In genomic region chr4:119779561-119780400, GRCm38 (mm10) we compare ENCODE assay signal across 10 mouse cellular contexts. TPM values are rescaled to one million over a fixed set of nuclear protein-coding genes. Genes with fewer than 3 reads are reported as not detected.
A peak's percentile ranks its signal among the peaks of the same experiment; 100 is the strongest.
DNase-seq lines count a peak whose midpoint lies in the region; ATAC-seq and TF ChIP-seq lines count a peak whose summit lies in the region.
"Had no signal": no experiment of that assay in that cellular context is flagged by ENCODE, and none has a peak within 500 bp of the region (broad histone marks: within the 10 kb centered on the region; RNA-seq: fewer than 3 reads in every experiment).

No protein-coding gene starts in this region.

- H3K9ac ChIP-seq in lung, embryonic 16.5 days (ENCODE audit: low read length): no peak overlapping the region
- no peak overlapping the region for H3K9ac ChIP-seq in stomach, postnatal 0 days (ENCODE audit: low read length)

- H3K27me3 ChIP-seq in lung, embryonic 16.5 days (ENCODE audit: control insufficient read depth, insufficient read depth, low read depth, low read length): no peaks in the 10 kb centered on the region
- H3K27me3 ChIP-seq in stomach, postnatal 0 days (ENCODE audit: control insufficient read depth, insufficient read depth, low read length): no peaks in the 10 kb centered on the region

- intact Hi-C loops in gastrocnemius, adult 2 months (cut with DNase I): no loop called here
- intact Hi-C loops in heart, postnatal 25 days (cut with DNase I): no loop called here

- peaks cover 7% of the 10 kb centered on the region for H3K4me1 ChIP-seq in lung, embryonic 16.5 days (replicated peaks; ENCODE audit: control insufficient read depth, insufficient read depth, low read length)
- H3K4me1 ChIP-seq in stomach, postnatal 0 days (replicated peaks; ENCODE audit: control insufficient read depth, insufficient read depth): no peaks in the 10 kb centered on the region

- no peak for DNase-seq in gastrocnemius, adult 2 months
- DNase-seq in gastrocnemius, adult 8-10 months (ENCODE audit: low spot score in 2 of 2): no peak
- DNase-seq in lung, postnatal 4 days: no peak
- peak; percentile 56 for DNase-seq in brain, embryonic 14.5 days (ENCODE audit: low read depth)
- DNase-seq in heart, postnatal 25 days (ENCODE audit: low spot score): peak; percentile 13
- DNase-seq in stomach, postnatal 0 days (ENCODE audit: low spot score): no peak
- no peak for DNase-seq in retina, embryonic 14.5 days (ENCODE audit: low spot score)
- DNase-seq: thymus, postnatal 36 days had no signal

- no peak for TF ChIP-seq EP300 in stomach, postnatal 0 days (optimal IDR thresholded peaks at IDR 0.05)

- no peak overlapping the region for H3K4me3 ChIP-seq in gastrocnemius, adult 2 months
- H3K4me3 ChIP-seq in lung, embryonic 16.5 days (ENCODE audit: low read length): no peak overlapping the region
- no peak overlapping the region for H3K4me3 ChIP-seq in stomach, postnatal 0 days (ENCODE audit: low read depth, low read length)
- H3K4me3 ChIP-seq: megakaryocyte, embryonic 14.5 days had no signal

- no peak for TF ChIP-seq POLR2A in brain, embryonic 14.5 days (IDR thresholded peaks at IDR 0.05; ENCODE audit: borderline replicate concordance, extremely low read depth, insufficient read depth, insufficient read length, poor library complexity, severe bottlenecking)

- H3K4me2 ChIP-seq in lung, embryonic 16.5 days (ENCODE audit: low read depth, low read length): no peak overlapping the region
- no peak overlapping the region for H3K4me2 ChIP-seq in stomach, postnatal 0 days (replicated peaks; ENCODE audit: low read depth)

- no peaks in the 10 kb centered on the region for H3K36me3 ChIP-seq in lung, embryonic 16.5 days (ENCODE audit: control insufficient read depth, insufficient read depth, low read length)
- no peaks in the 10 kb centered on the region for H3K36me3 ChIP-seq in stomach, postnatal 0 days (ENCODE audit: control insufficient read depth, insufficient read depth, low read length)

- TF ChIP-seq CTCF in gastrocnemius, adult 2 months (IDR thresholded peaks at IDR 0.05): no peak
- TF ChIP-seq CTCF in brain, embryonic 14.5 days (IDR thresholded peaks at IDR 0.05; ENCODE audit: borderline replicate concordance, extremely low read depth, insufficient read depth, insufficient read length): no peak
- no peak for TF ChIP-seq CTCF in stomach, postnatal 0 days (IDR thresholded peaks at IDR 0.05; ENCODE audit: low read depth)

- 45% methylated on average over 5 of the region's 5 CpGs for WGBS in lung, embryonic 16.5 days
- WGBS in stomach, postnatal 0 days: 54% methylated on average over 5 of the region's 5 CpGs

- peak overlapping the region; percentile 8; the same call in 1 of the 2 replicates for H3K27ac ChIP-seq in gastrocnemius, adult 2 months
- peak overlapping the region; percentile 23; the same call in 1 of the 2 replicates for H3K27ac ChIP-seq in lung, embryonic 16.5 days (ENCODE audit: low read length)
- H3K27ac ChIP-seq in stomach, postnatal 0 days (replicated peaks): no peak overlapping the region

- no peak; the same call in 1 of the 2 replicates for ATAC-seq in lung, embryonic 16.5 days (ENCODE audit: low read depth)
- ATAC-seq in stomach, postnatal 0 days (ENCODE audit: low FRiP score, low TSS enrichment): no peak

- H3K9me3 ChIP-seq in lung, embryonic 16.5 days (ENCODE audit: control insufficient read depth, low read length): no peaks in the 10 kb centered on the region
- no peaks in the 10 kb centered on the region for H3K9me3 ChIP-seq in stomach, postnatal 0 days (ENCODE audit: control insufficient read depth, low read length)
- H3K9me3 ChIP-seq: megakaryocyte, embryonic 14.5 days had no signal

RNA-seq across cellular contexts. Expression of gene Hivep3, which starts 46.2 kb away (rescaled TPM):
- 1 to 10 TPM; 1.7 to 3.5 TPM for total RNA-seq in gastrocnemius, adult 2 months (2021)
- 1 to 10 TPM; 2.9 to 4.5 (median 3.9) TPM for total RNA-seq in gastrocnemius, adult 8-10 months (2022)
- 27.9 and 30.3 TPM in 2 replicates for polyA plus RNA-seq in lung, embryonic 16.5 days (2015; fragmentation: Nextera tagmentation; extraction: Ambion mirVana)
- polyA plus RNA-seq in brain, embryonic 14.5 days (2012; rRNA removed): 14.1 and 14.8 TPM in 2 replicates
- 1 to 10 TPM; 5.1 to 5.2 TPM for total RNA-seq in heart, postnatal 25 days (2021)
- polyA plus RNA-seq in stomach, postnatal 0 days (2015; fragmentation: Nextera tagmentation; extraction: Ambion mirVana): 6.0 and 7.1 TPM in 2 replicates

Comparison
In these comparisons a context has a peak if more than half of its experiments do, and no peak if none do; other contexts are left out.
1. DNase-seq: peak in brain, embryonic 14.5 days (single experiment) and heart, postnatal 25 days (single experiment); none in gastrocnemius, adult 2 months (single experiment), gastrocnemius, adult 8-10 months (0 of 2), lung, postnatal 4 days (0 of 2), stomach, postnatal 0 days (single experiment) and retina, embryonic 14.5 days (single experiment).